Mouse (Mus musculus) cerebellum, adult 2 months (tissue): ENCODE measurements around the gene Exoc1.

Source experiments
- CTCF ChIP-seq: fragments of 200-500 bp; IDR thresholded peaks from 2 replicates; pipeline ENCODE4 v1.5.1; 2011; ENCODE audit warnings: low read depth, mild to moderate bottlenecking, control low read depth, low read length, moderate library complexity, borderline replicate concordance; ENCODE audit not compliant: insufficient read depth
- POLR2A ChIP-seq: fragments of 200-500 bp; IDR thresholded peaks from 2 replicates; pipeline ENCODE4 v1.6.1; 2011; ENCODE audit warnings: low read length, control low read depth, borderline replicate concordance; ENCODE audit not compliant: insufficient read depth

GRCm38 (mm10) chr5:76616196-76616747 is 87.2 kb downstream of the Exoc1 start:
- TF ChIP-seq CTCF (no peak), POLR2A (no peak)
